Mouse (Mus musculus) spleen, adult 2 months (tissue): ENCODE measurements around the gene Cdc42. TPM values are rescaled to one million over a fixed set of nuclear protein-coding genes. Genes with fewer than 3 reads are reported as not detected.

Experiments used
- DNase-seq, 2 experiments: peaks; one replicate each; pipeline versions ENCODE4 v3.0.0 to v3.0.0-alpha.2; 2012 to 2021; ENCODE audit warnings: low spot score in 2 of 2, low read depth in 1 of 2
- H3K27ac ChIP-seq: fragments of 200-500 bp; 2 replicates; pipeline ENCODE4 v1.5.1; 2012; ENCODE audit warnings: low read length, inconsistent platforms; ENCODE audit not compliant: insufficient read depth
- H3K27me3 ChIP-seq: fragments of 200-500 bp; 2 replicates; pipeline ENCODE4 v1.6.1; 2012; ENCODE audit warnings: mild to moderate bottlenecking, moderate library complexity, low read length, inconsistent platforms; ENCODE audit not compliant: control insufficient read depth, insufficient read depth
- H3K36me3 ChIP-seq: fragments of 200-500 bp; 2 replicates; pipeline ENCODE4 v1.6.1; 2012; ENCODE audit warnings: mild to moderate bottlenecking, low read length, inconsistent platforms; ENCODE audit not compliant: control insufficient read depth, insufficient read depth
- H3K4me1 ChIP-seq: fragments of 200-500 bp; 2 replicates; pipeline ENCODE4 v1.6.1; 2011; ENCODE audit warnings: inconsistent platforms; ENCODE audit not compliant: control insufficient read depth, insufficient read depth, insufficient read length
- H3K4me3 ChIP-seq: fragments of 200-500 bp; 2 replicates; pipeline ENCODE4 v1.5.1; 2011; ENCODE audit warnings: mild to moderate bottlenecking, inconsistent platforms; ENCODE audit not compliant: insufficient read depth, insufficient read length; ENCODE audit errors: extremely low read depth
- CTCF ChIP-seq: fragments of 200-500 bp; IDR thresholded peaks from 2 replicates; pipeline ENCODE4 v1.5.1; 2011; ENCODE audit warnings: mild to moderate bottlenecking, inconsistent platforms; ENCODE audit not compliant: insufficient read depth, insufficient read length, insufficient replicate concordance; ENCODE audit errors: extremely low read depth
- POLR2A ChIP-seq: fragments of 200-500 bp; IDR thresholded peaks from 2 replicates; pipeline ENCODE4 v1.6.1; 2011; ENCODE audit warnings: low read depth, low read length, inconsistent platforms
- WGBS: fragments of 180-500 bp; shearing (Covaris S2); methylation state at CpG from one replicate; pipeline ENCODE4 v1.1.7; 2018; 5-methylcytosine and 5-hydroxymethylcytosine counted together
- polyA plus RNA-seq: library from polyadenylated mRNA; depleted of rRNA; stranded (reverse); fragments of >200 nt; gene quantifications from 2 replicates; pipeline ENCODE4 v1.2.3, GENCODE M21; 2012

Cdc42 gene
- polyA plus RNA-seq, 1 experiment: 55.5 TPM

- Histone ChIP-seq H3K36me3 (no peaks in the 10 kb centered on the region), H3K27ac (no peak overlapping the region), H3K4me1 (no peaks in the 10 kb centered on the region), H3K27me3 (no peaks in the 10 kb centered on the region), H3K4me3 (no peak overlapping the region)
- 91% methylated on average over 8 of the region's 8 CpGs for WGBS
- DNase-seq: no peak
- TF ChIP-seq POLR2A: no peak
These were observed 70.9 kb downstream of the Cdc42 start for GRCm38 (mm10) chr4:137286662-137286953.

- no peak for DNase-seq
- no peaks in the 10 kb centered on the region for H3K27me3 ChIP-seq
- TF ChIP-seq CTCF (no peak), POLR2A (no peak)
- no peaks in the 10 kb centered on the region for H3K36me3 ChIP-seq
- H3K4me1 ChIP-seq: no peaks in the 10 kb centered on the region
- H3K4me3 ChIP-seq: no peak overlapping the region
- WGBS: 85% methylated on average over 15 of the region's 15 CpGs
- no peak overlapping the region for H3K27ac ChIP-seq
These were observed 71.5 kb downstream of the Cdc42 start for GRCm38 (mm10) chr4:137285876-137286661.

GRCm38 (mm10) chr4:137283407-137283732 is 74.2 kb downstream of the Cdc42 start:
- Histone ChIP-seq H3K4me3 (no peak overlapping the region), H3K27ac (no peak overlapping the region), H3K36me3 (no peaks in the 10 kb centered on the region), H3K4me1 (no peaks in the 10 kb centered on the region), H3K27me3 (peaks cover under 1% of the 10 kb centered on the region; the same call in 1 of the 2 replicates)
- no peak for TF ChIP-seq CTCF
- no peak for TF ChIP-seq POLR2A
- no peak for DNase-seq
- 55% methylated on average over 4 of the region's 4 CpGs for WGBS

DNA sequence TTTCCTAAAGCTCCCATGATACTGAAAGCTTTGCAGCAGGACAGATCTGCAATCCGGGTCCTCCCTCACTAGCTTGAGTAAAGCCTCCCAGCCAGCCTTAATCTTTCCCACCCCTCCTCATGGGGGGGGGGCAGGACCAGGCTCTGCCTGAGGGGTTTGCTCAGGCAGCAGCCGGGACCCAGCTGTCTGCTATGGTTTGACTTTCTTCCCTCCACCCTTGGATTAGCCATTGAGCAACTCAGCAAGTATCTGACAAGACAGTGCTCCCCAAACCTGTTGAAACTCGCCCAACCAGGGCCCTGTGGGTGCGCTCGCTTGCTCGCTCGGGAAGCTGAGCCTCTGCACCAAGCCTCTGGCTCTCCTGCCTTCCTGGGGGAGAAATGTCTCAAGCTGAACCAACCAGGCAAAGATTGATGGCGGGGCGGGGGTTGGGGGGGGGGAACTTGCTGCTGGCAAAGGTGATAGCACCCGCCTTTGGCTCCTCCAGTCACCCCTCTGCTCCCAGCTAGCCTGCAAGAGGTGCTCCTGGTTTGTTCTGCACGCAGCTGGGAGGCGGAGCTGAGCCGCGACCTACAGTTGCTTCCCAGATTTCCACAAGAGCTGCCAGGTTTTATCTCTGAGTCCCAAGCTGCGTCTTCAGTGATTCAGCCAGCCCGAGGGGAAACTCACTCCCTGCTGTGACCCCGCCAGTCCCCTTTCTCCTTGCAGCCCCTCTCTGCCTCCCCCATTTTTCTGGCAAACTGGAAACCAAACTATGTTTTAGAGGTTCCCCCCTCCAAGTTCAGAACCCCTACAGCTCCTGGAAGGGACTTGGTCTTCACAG is 74.7 kb downstream of the Cdc42 start:
- 62% methylated on average over 17 of the region's 17 CpGs for WGBS
- no peak overlapping the region for H3K4me3 ChIP-seq

GRCm38 (mm10) chr4:137282122-137282521 is 75.4 kb downstream of the Cdc42 start:
- Histone ChIP-seq H3K36me3 (no peaks in the 10 kb centered on the region), H3K27me3 (peaks cover 13% of the 10 kb centered on the region), H3K4me3 (no peak overlapping the region), H3K27ac (no peak overlapping the region), H3K4me1 (peaks cover 3% of the 10 kb centered on the region; the same call in 1 of the 2 replicates)
- WGBS: 88% methylated on average over 5 of the region's 5 CpGs
- no peak for DNase-seq
- TF ChIP-seq CTCF (no peak), POLR2A (no peak)

More for the DNA sequence above, 74.7 kb downstream of the Cdc42 start:
- TF ChIP-seq POLR2A: no peak
- Histone ChIP-seq H3K4me1 (peaks cover 3% of the 10 kb centered on the region; the same call in 1 of the 2 replicates), H3K36me3 (no peaks in the 10 kb centered on the region), H3K27me3 (peaks cover 6% of the 10 kb centered on the region), H3K27ac (no peak overlapping the region)
- DNase-seq: no peak

- H3K27ac ChIP-seq: no peak overlapping the region
- TF ChIP-seq CTCF (no peak), POLR2A (no peak)
- peaks cover 18% of the 10 kb centered on the region for H3K27me3 ChIP-seq
- H3K4me3 ChIP-seq: no peak overlapping the region
- no peak for DNase-seq
- no peaks in the 10 kb centered on the region for H3K36me3 ChIP-seq
- peaks cover 3% of the 10 kb centered on the region; the same call in 1 of the 2 replicates for H3K4me1 ChIP-seq
- 86% methylated on average over 3 of the region's 3 CpGs for WGBS
These were observed 76.2 kb downstream of the Cdc42 start for GRCm38 (mm10) chr4:137281273-137281672.

DNA sequence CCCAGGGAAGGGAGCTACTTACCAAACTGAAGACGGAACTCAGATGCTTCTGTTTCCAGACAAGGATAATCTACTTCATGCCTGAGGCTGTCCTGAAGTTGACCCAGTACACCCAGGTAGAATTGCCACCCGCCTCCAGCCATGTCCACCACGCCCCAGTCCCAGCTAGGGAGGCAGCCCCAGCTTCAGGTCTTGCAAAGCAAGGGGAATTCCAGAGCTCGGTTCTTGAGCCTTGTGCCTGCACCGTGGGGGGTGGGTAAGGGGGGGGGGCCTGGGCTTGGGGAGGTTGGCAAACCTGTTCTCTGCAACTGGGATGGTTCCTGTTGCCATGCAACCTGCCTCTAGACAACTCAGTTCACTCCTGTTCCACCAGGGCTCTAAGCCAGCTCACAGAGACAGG is 78.2 kb downstream of the Cdc42 start:
- H3K36me3 ChIP-seq: no peaks in the 10 kb centered on the region
- TF ChIP-seq CTCF: no peak
- TF ChIP-seq POLR2A: no peak
- no peak overlapping the region for H3K27ac ChIP-seq
- DNase-seq: no peak
- peaks cover 18% of the 10 kb centered on the region for H3K27me3 ChIP-seq
- WGBS: 48% methylated on average over 5 of the region's 5 CpGs
- no peak overlapping the region for H3K4me3 ChIP-seq
- peaks cover 3% of the 10 kb centered on the region; the same call in 1 of the 2 replicates for H3K4me1 ChIP-seq
